Mouse (Mus musculus) bone marrow macrophage, adult 2 months (primary cell): ENCODE measurements around the gene Hoxb2.

Experiments
- CTCF ChIP-seq: IDR thresholded peaks from 2 replicates; pipeline ENCODE4 v1.5.1; 2012; ENCODE audit warnings: low read depth, mild to moderate bottlenecking, low read length, moderate library complexity
- POLR2A ChIP-seq: IDR thresholded peaks from 2 replicates; pipeline ENCODE4 v1.6.1; 2012; ENCODE audit warnings: mild to moderate bottlenecking, low read depth, low read length, borderline replicate concordance

- no peak for TF ChIP-seq POLR2A
- no peak for TF ChIP-seq CTCF
Measured at GRCm38 (mm10) chr11:96372519-96372918, 22.2 kb downstream of the Hoxb2 start.
